Mouse (Mus musculus) MEL (cell line): ENCODE results near the gene Specc1l. TPM values are rescaled to one million over a fixed set of nuclear protein-coding genes. Genes with fewer than 3 reads are reported as not detected.

ENCODE experiments used
- DNase-seq: peaks from one replicate; pipeline ENCODE4 v3.0.0; 2011; ENCODE audit warnings: low read depth, low spot score
- H3K27ac ChIP-seq: 2 replicates; pipeline ENCODE4 v1.5.1; 2012; ENCODE audit warnings: low read depth, mild to moderate bottlenecking, control low read depth, low read length, moderate library complexity; ENCODE audit not compliant: control insufficient read depth
- H3K27me3 ChIP-seq, 2 experiments: fragments of 150-350 bp in 1 of 2; sonication (generic) in 1 of 2; 2 replicates each; pipeline ENCODE4 v1.6.1; 2012; ENCODE audit warnings: low read length in 2 of 2, mild to moderate bottlenecking in 2 of 2, improper control_type of control experiment in 1 of 2, moderate library complexity in 1 of 2; ENCODE audit not compliant: insufficient read depth in 2 of 2, control insufficient read depth in 1 of 2
- H3K36me3 ChIP-seq, 2 experiments: 2 replicates each; pipeline ENCODE4 v1.6.1; 2012 to 2014; ENCODE audit warnings: low read length in 2 of 2, improper control_type of control experiment in 1 of 2, inconsistent platforms in 1 of 2, mild to moderate bottlenecking in 1 of 2; ENCODE audit not compliant: insufficient read depth in 2 of 2, control insufficient read depth in 1 of 2
- H3K4me1 ChIP-seq, 2 experiments: fragments of 150-350 bp in 1 of 2; sonication (generic) in 1 of 2; 2 replicates each; pipeline ENCODE4 v1.6.1; 2012; ENCODE audit warnings: low read length in 2 of 2, improper control_type of control experiment in 1 of 2, mild to moderate bottlenecking in 1 of 2; ENCODE audit not compliant: insufficient read depth in 2 of 2, control insufficient read depth in 1 of 2
- H3K4me3 ChIP-seq, 2 experiments: fragments of 150-350 bp in 1 of 2; sonication (generic) in 1 of 2; 2 replicates each; pipeline ENCODE4 v1.5.1; 2012; ENCODE audit warnings: low read depth in 2 of 2, low read length in 2 of 2, mild to moderate bottlenecking in 2 of 2, moderate library complexity in 2 of 2, control low read depth in 1 of 2, improper control_type of control experiment in 1 of 2; ENCODE audit not compliant: control insufficient read depth in 1 of 2, insufficient read depth in 1 of 2
- H3K79me2 ChIP-seq: 2 replicates; pipeline ENCODE4 v1.6.1; 2012; ENCODE audit warnings: mild to moderate bottlenecking, low read length, moderate library complexity; ENCODE audit not compliant: control insufficient read depth, poor library complexity, insufficient read depth
- H3K9ac ChIP-seq: 2 replicates; pipeline ENCODE4 v1.6.1; 2012; ENCODE audit warnings: low read depth, mild to moderate bottlenecking, control low read depth, low read length, moderate library complexity; ENCODE audit not compliant: control insufficient read depth, poor library complexity, severe bottlenecking
- H3K9me3 ChIP-seq: fragments of 150-350 bp; sonication (generic); replicated peaks from 2 replicates; pipeline ENCODE4 v1.6.1; 2012; ENCODE audit warnings: mild to moderate bottlenecking, low read length, improper control_type of control experiment, moderate library complexity; ENCODE audit not compliant: insufficient read depth
- CHD2 ChIP-seq: IDR thresholded peaks from 2 replicates; pipeline ENCODE4 v1.6.1; 2011; ENCODE audit warnings: low read length, improper control_type of control experiment
- ELF1 ChIP-seq: IDR thresholded peaks from 2 replicates; pipeline ENCODE4 v1.6.1; 2014; ENCODE audit warnings: low read depth, mild to moderate bottlenecking, inconsistent platforms, low read length, improper control_type of control experiment, moderate library complexity
- EP300 ChIP-seq, 2 experiments: IDR thresholded peaks; 2 replicates each; pipeline ENCODE4 v1.6.1; 2011; ENCODE audit warnings: improper control_type of control experiment in 2 of 2, low read length in 2 of 2, low read depth in 1 of 2, mild to moderate bottlenecking in 1 of 2
- ETS1 ChIP-seq: IDR thresholded peaks from 2 replicates; pipeline ENCODE4 v1.6.1; 2012; ENCODE audit warnings: low read depth, mild to moderate bottlenecking, inconsistent platforms, low read length, improper control_type of control experiment, moderate library complexity
- GABPA ChIP-seq: IDR thresholded peaks from 2 replicates; pipeline ENCODE4 v1.6.1; 2012; ENCODE audit warnings: low read depth, mild to moderate bottlenecking, inconsistent platforms, low read length, improper control_type of control experiment, moderate library complexity
- GATA1 ChIP-seq: IDR thresholded peaks from 2 replicates; pipeline ENCODE4 v1.6.1; 2011; ENCODE audit warnings: low read depth, low read length, improper control_type of control experiment
- HCFC1 ChIP-seq: IDR thresholded peaks from 2 replicates; pipeline ENCODE4 v1.6.1; 2012; ENCODE audit warnings: low read depth, mild to moderate bottlenecking, inconsistent platforms, low read length, improper control_type of control experiment, moderate library complexity
- JUND ChIP-seq: IDR thresholded peaks from 2 replicates; pipeline ENCODE4 v1.6.1; 2011; ENCODE audit warnings: low read depth, mild to moderate bottlenecking, improper control_type of control experiment, low read length
- KAT2A ChIP-seq: conservative IDR thresholded peaks from 2 replicates; pipeline ENCODE4 v1.6.1; 2012; ENCODE audit warnings: low read depth, low read length, improper control_type of control experiment, inconsistent platforms
- MAFK ChIP-seq: IDR thresholded peaks from 2 replicates; pipeline ENCODE4 v1.6.1; 2011; ENCODE audit warnings: low read depth, mild to moderate bottlenecking, low read length, improper control_type of control experiment, borderline replicate concordance
- MAX ChIP-seq: IDR thresholded peaks from 2 replicates; pipeline ENCODE4 v1.6.1; 2011; ENCODE audit warnings: low read length, improper control_type of control experiment
- MXI1 ChIP-seq: IDR thresholded peaks from 2 replicates; pipeline ENCODE4 v1.6.1; 2011; ENCODE audit warnings: mild to moderate bottlenecking, low read depth, low read length, improper control_type of control experiment
- MYC ChIP-seq: IDR thresholded peaks from 2 replicates; pipeline ENCODE4 v1.6.1; 2011; ENCODE audit warnings: low read depth, mild to moderate bottlenecking, low read length, improper control_type of control experiment, moderate library complexity
- NELFE ChIP-seq: IDR thresholded peaks from 2 replicates; pipeline ENCODE4 v1.6.1; 2011; ENCODE audit warnings: low read depth, low read length, improper control_type of control experiment
- POLR2A ChIP-seq, 2 experiments: IDR thresholded peaks; 2 replicates each; pipeline ENCODE4 v1.6.1; 2011 to 2012; ENCODE audit warnings: low read length in 2 of 2, mild to moderate bottlenecking in 2 of 2, control low read depth in 1 of 2, improper control_type of control experiment in 1 of 2, low read depth in 1 of 2, moderate library complexity in 1 of 2; ENCODE audit not compliant: control insufficient read depth in 1 of 2, insufficient read depth in 1 of 2, poor library complexity in 1 of 2
- POLR2AphosphoS5 ChIP-seq: IDR thresholded peaks from 2 replicates; pipeline ENCODE4 v1.6.1; 2012; ENCODE audit warnings: low read depth, borderline replicate concordance, mild to moderate bottlenecking, inconsistent platforms, low read length, moderate library complexity, mixed read lengths
- RAD21 ChIP-seq: IDR thresholded peaks from 2 replicates; pipeline ENCODE4 v1.6.1; 2011; ENCODE audit warnings: mild to moderate bottlenecking, low read depth, low read length, improper control_type of control experiment
- RCOR1 ChIP-seq: IDR thresholded peaks from 2 replicates; pipeline ENCODE4 v1.6.1; 2012; ENCODE audit warnings: low read depth, mild to moderate bottlenecking, inconsistent platforms, low read length, improper control_type of control experiment
- SIN3A ChIP-seq: IDR thresholded peaks from 2 replicates; pipeline ENCODE4 v1.6.1; 2012; ENCODE audit warnings: low read length, improper control_type of control experiment, inconsistent platforms
- SMC3 ChIP-seq: IDR thresholded peaks from 2 replicates; pipeline ENCODE4 v1.6.1; 2011; ENCODE audit warnings: low read depth, low read length, improper control_type of control experiment
- TAL1 ChIP-seq: IDR thresholded peaks from 2 replicates; pipeline ENCODE4 v1.6.1; 2012; ENCODE audit warnings: mild to moderate bottlenecking, inconsistent platforms, low read length, moderate library complexity, mixed read lengths
- TBP ChIP-seq: IDR thresholded peaks from 2 replicates; pipeline ENCODE4 v1.8.0; 2011; ENCODE audit warnings: low read depth, low read length, improper control_type of control experiment
- TCF12 ChIP-seq: IDR thresholded peaks from 2 replicates; pipeline ENCODE4 v1.6.1; 2014; ENCODE audit warnings: low read depth, mild to moderate bottlenecking, inconsistent platforms, low read length, improper control_type of control experiment, moderate library complexity
- ZKSCAN1 ChIP-seq: IDR thresholded peaks from 2 replicates; pipeline ENCODE4 v1.6.1; 2012; ENCODE audit warnings: low read depth, mild to moderate bottlenecking, inconsistent platforms, low read length, improper control_type of control experiment, moderate library complexity
- ZNF384 ChIP-seq: IDR thresholded peaks from 2 replicates; pipeline ENCODE4 v1.6.1; 2012; ENCODE audit warnings: low read depth, mild to moderate bottlenecking, inconsistent platforms, low read length, improper control_type of control experiment
- polyA plus RNA-seq, 2 experiments: library from polyadenylated mRNA; stranded (reverse) in 1 of 2; unstranded in 1 of 2; fragments of >175 nt in 1 of 2; fragments of >200 nt in 1 of 2; gene quantifications; 2 replicates each; pipeline versions ENCODE4 v1.2.1 to v1.2.4; 2012; ENCODE audit warnings: low replicate concordance in 2 of 2, low read depth in 1 of 2; ENCODE audit not compliant: insufficient read length in 2 of 2, insufficient read depth in 1 of 2, missing spikeins in 1 of 2
- total RNA-seq: library from RNA; depleted of rRNA; stranded (reverse); fragments of 300-350 nt; gene quantifications from 2 replicates; pipeline ENCODE4 v1.2.3, GENCODE M21; 2012

The Specc1l gene
- total and polyA plus RNA-seq, 3 experiments, result 12.3 to 30.6 (median 15.1) TPM

GRCm38 (mm10) chr10:75261268-75261667 lies 49.4 kb downstream of the Specc1l start:
- no peak for DNase-seq
- H3K4me1 ChIP-seq, result peaks cover 0 to 5% of the 10 kb centered on the region in 2 experiments; a peak in 1 of 4 replicates
- H3K79me2 ChIP-seq, result no peaks in the 10 kb centered on the region
- TF ChIP-seq TCF12 (no peak), GATA1 (no peak), RAD21 (no peak), HCFC1 (no peak), TBP (no peak), SIN3A (no peak), CHD2 (no peak), ZNF384 (no peak), MAFK (no peak), NELFE (no peak), POLR2AphosphoS5 (no peak), KAT2A (no peak)
- no peaks in the 10 kb centered on the region for H3K9me3 ChIP-seq
- H3K27me3 ChIP-seq, result no peaks in the 10 kb centered on the region
- H3K9ac ChIP-seq, result no peak overlapping the region
- no peak overlapping the region for H3K4me3 ChIP-seq
- peaks cover 7 to 18% of the 10 kb centered on the region in 2 experiments for H3K36me3 ChIP-seq
- H3K27ac ChIP-seq, result no peak overlapping the region

- no peak for DNase-seq
- no peaks in the 10 kb centered on the region for H3K9me3 ChIP-seq
- no peaks in the 10 kb centered on the region for H3K4me1 ChIP-seq
- no peak overlapping the region for H3K9ac ChIP-seq
- no peak overlapping the region for H3K4me3 ChIP-seq
- H3K27me3 ChIP-seq, result no peaks in the 10 kb centered on the region
- no peaks in the 10 kb centered on the region for H3K79me2 ChIP-seq
- no peak for TF ChIP-seq HCFC1
- no peak for TF ChIP-seq JUND
- no peak for TF ChIP-seq TBP
- TF ChIP-seq NELFE, result no peak
- no peak for TF ChIP-seq SMC3
- no peak for TF ChIP-seq TCF12
- TF ChIP-seq RAD21, result no peak
- no peak for TF ChIP-seq POLR2A (IDR thresholded peaks at IDR 0.05; ENCODE audit: control insufficient read depth in 1 of 2, insufficient read depth in 1 of 2, low read depth in 1 of 2, low read length in 2 of 2, poor library complexity in 1 of 2)
- no peak overlapping the region for H3K27ac ChIP-seq
- peaks cover 0 to 16% of the 10 kb centered on the region in 2 experiments; a peak in 2 of 4 replicates for H3K36me3 ChIP-seq
Measured at GRCm38 (mm10) chr10:75264993-75265555, 53.2 kb downstream of the Specc1l start.

DNA sequence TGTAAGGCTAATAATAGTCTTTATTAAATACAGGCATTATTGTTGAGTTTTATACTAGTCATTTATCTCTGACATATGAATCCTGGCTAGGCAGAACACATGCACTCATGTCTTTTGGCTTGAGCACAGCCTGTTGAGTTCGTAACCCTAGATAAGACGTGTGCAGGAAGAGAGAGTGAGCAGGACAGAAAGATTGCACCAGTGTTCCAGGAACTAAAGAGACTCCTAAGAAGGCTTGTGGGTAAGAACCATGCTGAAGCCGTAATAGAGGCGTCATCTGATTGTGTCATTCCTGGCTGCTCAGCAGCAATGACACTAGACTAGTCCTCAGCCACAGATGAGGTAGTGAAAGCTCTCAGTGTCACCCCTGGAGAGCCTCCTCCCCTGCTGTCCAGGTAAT lies 61.1 kb downstream of the Specc1l start:
- peak; percentile 79 for DNase-seq
- Histone ChIP-seq H3K36me3 (peaks cover 2 to 15% of the 10 kb centered on the region in 2 experiments), H3K4me1 (peaks cover 3 to 7% of the 10 kb centered on the region in 2 experiments), H3K9ac (no peak overlapping the region), H3K27me3 (no peaks in the 10 kb centered on the region), H3K79me2 (no peaks in the 10 kb centered on the region), H3K27ac (peak overlapping the region; percentile 23; the same call in 1 of the 2 replicates), H3K9me3 (no peaks in the 10 kb centered on the region), H3K4me3 (no peak overlapping the region)
- TF ChIP-seq ETS1 (peak; percentile 82), EP300 (IDR thresholded peaks at IDR 0.05; ENCODE audit: low read depth in 1 of 2, low read length in 2 of 2) (peak; percentile 69), MAX (peak; percentile 48; the same call in 1 of the 2 replicates), SIN3A (peak; percentile 32; the same call in 1 of the 2 replicates), RCOR1 (0 out of 2 replicates have a peak, but pooled peaks have one; percentile 20), ZKSCAN1 (no peak), HCFC1 (0 out of 2 replicates have a peak, but pooled peaks have one; percentile 17), GABPA (no peak), MXI1 (peak; percentile 65), TAL1 (peak; percentile 55), TCF12 (peak; percentile 68), GATA1 (peak; percentile 77), ELF1 (no peak), MYC (peak; percentile 47; the same call in 1 of the 2 replicates), KAT2A (no peak), SMC3 (0 out of 2 replicates have a peak, but pooled peaks have one; percentile 4)
